ENCODE assay signal across 9 mouse cellular contexts in the genomic region with DNA sequence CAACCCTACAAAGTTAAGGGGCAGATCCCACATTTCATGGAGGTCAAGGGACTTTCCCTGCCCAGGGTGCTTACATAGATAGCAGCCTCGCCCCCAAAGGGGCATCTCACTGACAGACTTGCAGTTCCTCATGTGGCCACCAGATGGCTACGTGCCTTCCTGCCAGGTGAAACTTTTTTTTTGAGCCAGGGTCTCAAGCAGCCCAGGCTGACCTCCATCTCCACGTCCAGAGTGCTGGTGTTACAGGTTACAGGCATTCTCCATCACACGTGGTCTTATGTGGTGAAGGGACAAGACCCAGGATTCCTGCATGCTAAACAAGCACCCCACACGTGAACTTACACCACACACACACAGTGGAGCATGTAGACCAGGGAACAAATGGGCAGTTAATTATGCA. TPM values are rescaled to one million over a fixed set of nuclear protein-coding genes. Genes with fewer than 3 reads are reported as not detected.
DNase-seq lines count a peak whose midpoint lies in the region; ATAC-seq and TF ChIP-seq lines count a peak whose summit lies in the region.
"Had no signal": no experiment of that assay in that cellular context is flagged by ENCODE, and none has a peak within 500 bp of the region (broad histone marks: within the 10 kb centered on the region; RNA-seq: fewer than 3 reads in every experiment).

No protein-coding gene starts in this region.

- H3K9me3 ChIP-seq in kidney, embryonic 15.5 days (replicated peaks): no peaks in the 10 kb centered on the region
- no peaks in the 10 kb centered on the region for H3K9me3 ChIP-seq in limb, embryonic 14.5 days (ENCODE audit: control insufficient read depth, low read length)
- H3K9me3 ChIP-seq: liver, embryonic 15.5 days had no signal

- peaks cover 6% of the 10 kb centered on the region; the same call in 1 of the 2 replicates for H3K4me1 ChIP-seq in kidney, adult 2 months (ENCODE audit: control insufficient read depth, insufficient read depth, low read length)
- H3K4me1 ChIP-seq in kidney, embryonic 15.5 days: peaks cover 37% of the 10 kb centered on the region
- peaks cover 20% of the 10 kb centered on the region for H3K4me1 ChIP-seq in limb, embryonic 14.5 days (ENCODE audit: control insufficient read depth, insufficient read depth, low read length)

- H3K4me3 ChIP-seq in kidney, adult 2 months (ENCODE audit: insufficient read depth, low read depth, low read length): no peak overlapping the region
- H3K4me3 ChIP-seq in kidney, embryonic 15.5 days (replicated peaks): no peak overlapping the region; the same call in 1 of the 2 replicates
- no peak overlapping the region for H3K4me3 ChIP-seq in limb, embryonic 14.5 days (replicated peaks; ENCODE audit: low read length)
- H3K4me3 ChIP-seq: liver, embryonic 15.5 days had no signal

- no peak overlapping the region for H3K9ac ChIP-seq in kidney, embryonic 15.5 days
- H3K9ac ChIP-seq in limb, embryonic 14.5 days (ENCODE audit: low read depth, low read length, severe bottlenecking): no peak overlapping the region
- H3K9ac ChIP-seq: liver, embryonic 15.5 days had no signal

- peak; percentile 84 for TF ChIP-seq CTCF in kidney, adult 2 months (conservative IDR thresholded peaks at IDR 0.05; ENCODE audit: insufficient read depth, insufficient read length, low read depth, low read length)

- TF ChIP-seq POLR2A in kidney, adult 2 months (IDR thresholded peaks at IDR 0.05; ENCODE audit: low read depth, low read length): no peak
- TF ChIP-seq POLR2A in limb, embryonic 14.5 days (IDR thresholded peaks at IDR 0.05; ENCODE audit: borderline replicate concordance, extremely low read depth, insufficient read depth, insufficient read length): no peak

- no peak overlapping the region for H3K4me2 ChIP-seq in kidney, embryonic 15.5 days
- no peak overlapping the region for H3K4me2 ChIP-seq in limb, embryonic 14.5 days (replicated peaks; ENCODE audit: low read depth, low read length, severe bottlenecking)
- H3K4me2 ChIP-seq: liver, embryonic 15.5 days had no signal

- H3K27ac ChIP-seq in kidney, adult 2 months (ENCODE audit: insufficient read depth, low read depth, low read length): no peak overlapping the region
- no peak overlapping the region for H3K27ac ChIP-seq in kidney, embryonic 15.5 days
- H3K27ac ChIP-seq in limb, embryonic 14.5 days (replicated peaks; ENCODE audit: low read depth, low read length): no peak overlapping the region
- H3K27ac ChIP-seq: liver, embryonic 15.5 days had no signal

- H3K27me3 ChIP-seq in kidney, adult 2 months (replicated peaks; ENCODE audit: control insufficient read depth, insufficient read depth, low read length): no peaks in the 10 kb centered on the region
- H3K27me3 ChIP-seq in kidney, embryonic 15.5 days: peaks cover 39% of the 10 kb centered on the region
- H3K27me3 ChIP-seq in limb, embryonic 14.5 days (ENCODE audit: control insufficient read depth, insufficient read depth, low read length): peaks cover 16% of the 10 kb centered on the region

- 7% methylated on average over 5 of the region's 5 CpGs for WGBS in kidney, adult 2 months
- WGBS in kidney, embryonic 15.5 days: 3% methylated on average over 5 of the region's 5 CpGs
- 1% methylated on average over 5 of the region's 5 CpGs for WGBS in limb, embryonic 14.5 days

- ATAC-seq in kidney, embryonic 15.5 days (replicated peaks; ENCODE audit: low FRiP score): no peak
- ATAC-seq in erythroblast, adult 5-6 weeks (replicated peaks; ENCODE audit: low FRiP score, poor library complexity, severe bottlenecking): peak; percentile 44
- ATAC-seq in limb, embryonic 14.5 days (ENCODE audit: low FRiP score, low read depth): no peak
- no peak; the same call in 1 of the 2 replicates for ATAC-seq in megakaryocyte-erythroid progenitor cell, adult 5-6 weeks (replicated peaks; ENCODE audit: low FRiP score, low TSS enrichment, poor library complexity, severe bottlenecking)

- no peaks in the 10 kb centered on the region for H3K36me3 ChIP-seq in kidney, adult 2 months (ENCODE audit: control insufficient read depth, insufficient read depth, low read length)
- no peaks in the 10 kb centered on the region for H3K36me3 ChIP-seq in kidney, embryonic 15.5 days
- H3K36me3 ChIP-seq in limb, embryonic 14.5 days (ENCODE audit: control insufficient read depth, insufficient read depth, low read length): no peaks in the 10 kb centered on the region
- H3K36me3 ChIP-seq: liver, embryonic 15.5 days had no signal

- peak; percentile 66 for DNase-seq in kidney, adult 2 months
- peak; percentile 78 for DNase-seq in ES-CJ7 (ENCODE audit: low read depth, low spot score)
- peak; percentile 60 for DNase-seq in brain, adult 2 months (ENCODE audit: low read depth, low spot score)
- DNase-seq in limb, embryonic 14.5 days (ENCODE audit: low spot score): peak; percentile 61
- DNase-seq in retina, postnatal 1 day: peak; percentile 85

RNA-seq across cellular contexts. Expression of a gene that starts 5.3 kb away (rescaled TPM):
- polyA plus RNA-seq in kidney, adult 2 months (2012; rRNA removed): 0.39 and 0.53 TPM in 2 replicates
- polyA plus RNA-seq in kidney, embryonic 15.5 days (2015; fragmentation: Nextera tagmentation; extraction: Ambion mirVana): 0.09 and 0.12 TPM in 2 replicates
- not detected in 2 replicates for total RNA-seq in erythroblast, adult 5-6 weeks (2015; ENCODE audit: low replicate concordance)
- total RNA-seq in erythroblast, adult 5-6 weeks (2017; ENCODE audit: low replicate concordance): not detected in 2 replicates
- polyA plus RNA-seq in limb, embryonic 14.5 days (2012; rRNA removed): 0.84 and 1.1 TPM in 2 replicates
- polyA plus RNA-seq in limb, embryonic 14.5 days (2014; fragmentation: Nextera tagmentation; extraction: Ambion mirVana): 0.22 TPM in 1 of 2 replicates, not detected in the other
- total RNA-seq in megakaryocyte-erythroid progenitor cell, adult 5-6 weeks (2014; fragmentation: Nextera tagmentation): not detected in 2 replicates
- not detected in 2 replicates for total RNA-seq in megakaryocyte-erythroid progenitor cell, adult 5-6 weeks (2017)
- polyA plus RNA-seq: liver, embryonic 15.5 days had no signal

RNA-seq across cellular contexts. Expression of a gene that starts 5.7 kb away (rescaled TPM):
- polyA plus RNA-seq in kidney, adult 2 months (2012; rRNA removed): 15.3 and 17.7 TPM in 2 replicates
- 7.8 and 8.2 TPM in 2 replicates for polyA plus RNA-seq in kidney, embryonic 15.5 days (2015; fragmentation: Nextera tagmentation; extraction: Ambion mirVana)
- total RNA-seq in erythroblast, adult 5-6 weeks (2015; ENCODE audit: low replicate concordance): not detected in 2 replicates
- not detected in 2 replicates for total RNA-seq in erythroblast, adult 5-6 weeks (2017; ENCODE audit: low replicate concordance)
- 3.2 and 3.4 TPM in 2 replicates for polyA plus RNA-seq in limb, embryonic 14.5 days (2012; rRNA removed)
- polyA plus RNA-seq in limb, embryonic 14.5 days (2014; fragmentation: Nextera tagmentation; extraction: Ambion mirVana): 4.9 and 6.3 TPM in 2 replicates
- total RNA-seq in megakaryocyte-erythroid progenitor cell, adult 5-6 weeks (2014; fragmentation: Nextera tagmentation): not detected in 2 replicates
- not detected in 2 replicates for total RNA-seq in megakaryocyte-erythroid progenitor cell, adult 5-6 weeks (2017)
- polyA plus RNA-seq: liver, embryonic 15.5 days had no signal

RNA-seq across cellular contexts. Expression of a gene that starts 23.0 kb away (rescaled TPM):
- polyA plus RNA-seq in kidney, adult 2 months (2012; rRNA removed): 3.8 and 4.3 TPM in 2 replicates
- 4.0 and 4.3 TPM in 2 replicates for polyA plus RNA-seq in kidney, embryonic 15.5 days (2015; fragmentation: Nextera tagmentation; extraction: Ambion mirVana)
- total RNA-seq in erythroblast, adult 5-6 weeks (2015; ENCODE audit: low replicate concordance): 0.96 and 4.6 TPM in 2 replicates
- total RNA-seq in erythroblast, adult 5-6 weeks (2017; ENCODE audit: low replicate concordance): 0.42 TPM in 1 of 2 replicates, not detected in the other
- 6.7 and 7.5 TPM in 2 replicates for polyA plus RNA-seq in limb, embryonic 14.5 days (2012; rRNA removed)
- 9.4 and 10.4 TPM in 2 replicates for polyA plus RNA-seq in limb, embryonic 14.5 days (2014; fragmentation: Nextera tagmentation; extraction: Ambion mirVana)
- total RNA-seq in megakaryocyte-erythroid progenitor cell, adult 5-6 weeks (2014; fragmentation: Nextera tagmentation): 10.6 and 15.9 TPM in 2 replicates
- total RNA-seq in megakaryocyte-erythroid progenitor cell, adult 5-6 weeks (2017): 6.9 and 7.0 TPM in 2 replicates

RNA-seq across cellular contexts. Expression of a gene that starts 45.3 kb away (rescaled TPM):
- polyA plus RNA-seq in kidney, adult 2 months (2012; rRNA removed): 5.9 TPM in 2 replicates
- 0.96 and 1.8 TPM in 2 replicates for polyA plus RNA-seq in kidney, embryonic 15.5 days (2015; fragmentation: Nextera tagmentation; extraction: Ambion mirVana)
- 0.96 and 1.0 TPM in 2 replicates for total RNA-seq in erythroblast, adult 5-6 weeks (2015; ENCODE audit: low replicate concordance)
- total RNA-seq in erythroblast, adult 5-6 weeks (2017; ENCODE audit: low replicate concordance): 0.28 and 1.4 TPM in 2 replicates
- polyA plus RNA-seq in limb, embryonic 14.5 days (2012; rRNA removed): 14.3 and 15.7 TPM in 2 replicates
- 17.9 and 23.3 TPM in 2 replicates for polyA plus RNA-seq in limb, embryonic 14.5 days (2014; fragmentation: Nextera tagmentation; extraction: Ambion mirVana)
- 0.44 and 1.6 TPM in 2 replicates for total RNA-seq in megakaryocyte-erythroid progenitor cell, adult 5-6 weeks (2014; fragmentation: Nextera tagmentation)
- total RNA-seq in megakaryocyte-erythroid progenitor cell, adult 5-6 weeks (2017): 1.9 TPM in 1 of 2 replicates, not detected in the other

RNA-seq across cellular contexts. Expression of a gene that starts 60.0 kb away (rescaled TPM):
- polyA plus RNA-seq in kidney, adult 2 months (2012; rRNA removed): 70.6 and 80.4 TPM in 2 replicates
- 77.3 and 85.7 TPM in 2 replicates for polyA plus RNA-seq in kidney, embryonic 15.5 days (2015; fragmentation: Nextera tagmentation; extraction: Ambion mirVana)
- 9.8 and 22.3 TPM in 2 replicates for total RNA-seq in erythroblast, adult 5-6 weeks (2015; ENCODE audit: low replicate concordance)
- total RNA-seq in erythroblast, adult 5-6 weeks (2017; ENCODE audit: low replicate concordance): 1.5 and 6.7 TPM in 2 replicates
- polyA plus RNA-seq in limb, embryonic 14.5 days (2012; rRNA removed): 101 and 119 TPM in 2 replicates
- polyA plus RNA-seq in limb, embryonic 14.5 days (2014; fragmentation: Nextera tagmentation; extraction: Ambion mirVana): 81.6 and 84.1 TPM in 2 replicates
- total RNA-seq in megakaryocyte-erythroid progenitor cell, adult 5-6 weeks (2014; fragmentation: Nextera tagmentation): 38.1 and 66.4 TPM in 2 replicates
- 18.2 and 19.2 TPM in 2 replicates for total RNA-seq in megakaryocyte-erythroid progenitor cell, adult 5-6 weeks (2017)
